Mouse (Mus musculus) right cerebral cortex, postnatal 36 days (tissue): Measurements from ENCODE around the gene Cbfa2t2.
A peak's percentile ranks its signal among the peaks of the same experiment; 100 is the strongest.

ENCODE experiments used
- DNase-seq, 2 experiments: peaks; one replicate each; pipeline ENCODE4 v3.0.0; 2022; ENCODE audit warnings: low spot score in 2 of 2, mixed read lengths in 1 of 2

The Cbfa2t2 gene

DNA sequence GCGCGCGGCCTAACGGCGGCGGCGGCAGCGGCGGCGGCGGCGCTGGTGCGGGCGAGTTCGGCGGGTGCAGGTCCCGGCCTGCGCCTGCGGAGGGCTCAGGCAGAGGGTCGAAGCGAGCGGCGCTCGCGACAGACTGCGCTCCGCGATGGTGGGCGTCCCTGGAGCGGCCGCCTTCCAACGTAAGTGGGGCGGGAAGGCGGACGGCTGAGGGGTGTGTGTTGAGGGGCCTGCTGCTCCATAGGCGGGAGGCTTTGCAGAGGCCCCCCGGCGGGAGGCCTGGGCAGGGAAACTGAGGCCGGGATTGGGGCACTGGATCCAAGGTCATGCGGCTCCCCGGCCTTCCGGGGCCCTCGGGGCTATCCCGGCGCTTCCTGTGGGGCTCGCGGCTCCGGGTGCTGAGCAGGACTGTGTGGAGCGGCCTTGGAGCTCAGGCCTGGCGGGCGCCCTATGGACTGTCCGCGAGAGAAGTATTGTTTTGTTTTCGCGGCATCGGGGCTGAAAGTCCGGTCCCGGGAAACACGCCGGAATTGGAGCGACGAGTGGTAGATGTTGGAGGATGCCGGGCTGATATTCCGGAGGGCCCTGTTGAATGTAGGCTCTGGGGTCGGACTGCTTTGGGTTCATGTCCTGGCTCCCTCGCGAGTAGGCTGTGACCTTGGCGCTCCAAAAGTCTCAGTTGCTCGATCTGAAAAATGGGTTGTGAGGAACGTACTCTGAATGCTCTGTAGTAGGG is at the start of gene Cbfa2t2:
Gene Cbfa2t2 (plus strand): TSS at position 24 of the 733 bp plus-strand sequence.
- DNase-seq: peak in 1 of 2 experiments; percentile 24

DNA sequence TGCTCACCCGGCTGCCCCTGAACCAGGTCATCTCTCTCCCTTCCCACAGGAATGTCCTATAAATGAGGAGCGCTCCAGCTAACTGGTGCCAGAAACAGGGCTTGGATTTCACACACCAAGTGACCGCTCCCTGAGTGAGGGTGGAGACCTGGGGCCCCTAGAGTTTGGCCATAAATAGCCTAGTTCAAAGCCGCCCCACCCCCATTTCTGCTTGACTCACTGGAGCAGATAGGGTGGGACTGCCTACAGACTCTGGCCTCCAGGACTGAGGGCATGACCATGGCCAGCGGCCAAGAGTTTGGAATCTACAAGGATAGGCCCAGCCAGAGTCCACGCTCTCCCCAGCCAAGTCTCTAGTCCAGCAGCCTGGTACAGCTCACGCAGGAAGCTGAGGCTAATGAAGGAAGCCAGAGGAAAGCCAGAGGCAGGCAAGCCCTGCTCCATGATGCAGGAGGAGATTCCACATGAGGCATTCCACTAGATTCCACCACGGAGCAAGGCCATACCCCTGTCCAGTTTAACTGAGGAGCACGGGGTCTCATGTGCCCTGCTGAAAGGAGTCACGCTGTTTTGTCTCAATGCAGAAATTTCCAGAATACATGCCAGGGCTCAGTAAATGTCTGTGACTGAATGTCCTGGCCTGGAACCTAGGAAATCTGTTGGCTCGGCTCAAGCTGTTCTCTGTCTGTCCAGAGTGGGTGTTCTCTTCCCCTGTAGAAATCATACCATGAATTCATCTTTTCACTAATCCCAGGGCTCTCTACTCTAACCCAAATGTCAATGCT is 45.9 kb upstream of the Cbfa2t2 start:
- DNase-seq: peak in 1 of 2 experiments; percentile 34

DNA sequence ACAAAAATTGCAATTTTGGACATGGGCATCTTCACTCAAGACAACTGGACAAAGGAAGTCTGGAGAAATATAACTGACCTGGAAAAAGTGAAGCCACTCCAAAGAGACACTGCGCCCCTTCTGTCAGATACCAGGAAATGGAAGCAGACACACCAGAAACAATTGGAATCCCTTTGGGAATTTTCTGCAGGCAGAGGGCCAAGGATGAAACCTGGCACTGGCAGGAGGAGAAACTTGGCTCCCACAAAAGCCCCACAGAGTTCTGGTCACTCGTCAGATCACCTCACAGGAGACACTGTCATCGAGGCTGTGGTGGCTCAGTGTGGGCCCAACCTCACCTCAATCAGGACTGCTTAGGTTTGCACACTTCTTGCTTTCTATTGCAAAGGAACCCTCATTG is 41.7 kb upstream of the Cbfa2t2 start:
- no peak for DNase-seq

DNA sequence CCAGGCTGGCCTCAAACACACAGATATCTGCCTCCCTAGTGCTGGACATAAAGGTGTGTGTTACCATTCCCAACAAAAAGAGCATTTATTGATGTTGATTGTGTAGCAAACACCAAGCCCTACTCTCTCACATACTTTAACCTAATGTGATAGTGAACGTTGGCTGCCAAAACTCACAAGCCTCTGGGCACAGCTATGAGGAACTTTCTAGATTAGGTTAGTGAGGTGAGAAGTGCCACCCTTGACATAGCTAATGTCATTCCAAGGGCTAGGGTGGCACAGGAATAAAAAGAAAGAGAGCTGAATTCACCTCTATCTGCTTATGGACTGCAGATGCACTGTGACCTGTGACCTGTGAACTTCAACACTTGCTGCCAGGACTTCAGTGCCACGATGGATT is 39.8 kb upstream of the Cbfa2t2 start:
- no peak for DNase-seq

DNA sequence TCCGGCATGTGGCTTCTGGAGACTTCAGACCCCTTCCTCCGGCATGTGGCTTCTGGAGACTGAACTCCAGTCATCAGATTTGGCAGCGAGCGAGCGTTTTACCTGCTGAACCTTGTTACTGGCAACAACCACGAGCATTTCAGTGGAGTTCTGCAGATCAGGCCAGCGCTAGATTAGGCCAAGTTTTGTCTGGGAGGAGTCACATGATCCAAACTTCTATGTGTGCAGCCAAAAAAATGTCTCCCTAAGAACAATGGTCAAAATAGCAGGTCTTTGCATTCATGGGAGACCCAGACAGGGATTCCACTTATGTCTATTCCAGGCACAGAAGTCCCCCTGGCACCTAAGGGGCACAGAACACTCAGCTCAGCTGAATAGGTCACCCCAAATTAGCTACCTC is 38.0 kb upstream of the Cbfa2t2 start:
- no peak for DNase-seq

DNA sequence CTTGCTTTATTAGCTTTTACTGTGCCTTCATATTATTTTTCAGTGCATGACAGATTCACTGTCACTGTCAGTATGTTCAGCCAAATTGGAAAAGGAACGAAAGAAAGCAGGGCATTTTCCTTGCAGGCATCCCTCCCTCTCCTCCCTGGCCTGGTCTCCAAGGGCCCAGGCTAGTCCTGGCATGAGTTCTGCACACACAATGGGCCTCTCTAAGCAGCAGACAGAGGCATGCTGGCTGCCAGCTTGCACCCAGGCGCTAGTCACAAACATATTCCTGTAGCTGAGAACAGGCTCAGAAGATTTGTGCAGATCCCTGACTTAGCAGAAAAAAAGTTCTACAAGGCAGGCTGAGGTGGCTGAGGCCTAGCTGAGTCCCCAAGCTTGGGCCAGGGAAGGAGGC is 37.0 kb upstream of the Cbfa2t2 start:
- peak; percentile 52 to 55 for DNase-seq

DNA sequence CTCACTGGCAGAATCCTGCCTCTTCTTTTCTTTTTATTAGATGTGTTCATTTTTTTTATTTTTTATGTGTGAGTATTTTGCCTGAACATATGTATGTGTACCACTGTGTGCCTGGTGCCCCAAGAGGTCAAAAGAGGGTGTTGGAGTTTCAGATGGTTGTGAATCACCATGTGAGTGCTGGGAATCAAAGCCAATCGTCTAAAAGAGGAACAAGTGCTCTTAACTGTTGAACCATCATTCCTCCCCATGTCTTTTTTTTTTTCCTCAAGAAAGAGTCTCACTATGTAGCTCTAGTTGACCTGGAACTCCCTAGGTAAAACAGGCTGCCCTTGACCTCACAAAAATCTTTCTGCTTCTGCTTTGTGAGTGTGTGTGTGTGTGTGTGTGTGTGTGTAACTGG is 34.3 kb upstream of the Cbfa2t2 start:
- no peak for DNase-seq

DNA sequence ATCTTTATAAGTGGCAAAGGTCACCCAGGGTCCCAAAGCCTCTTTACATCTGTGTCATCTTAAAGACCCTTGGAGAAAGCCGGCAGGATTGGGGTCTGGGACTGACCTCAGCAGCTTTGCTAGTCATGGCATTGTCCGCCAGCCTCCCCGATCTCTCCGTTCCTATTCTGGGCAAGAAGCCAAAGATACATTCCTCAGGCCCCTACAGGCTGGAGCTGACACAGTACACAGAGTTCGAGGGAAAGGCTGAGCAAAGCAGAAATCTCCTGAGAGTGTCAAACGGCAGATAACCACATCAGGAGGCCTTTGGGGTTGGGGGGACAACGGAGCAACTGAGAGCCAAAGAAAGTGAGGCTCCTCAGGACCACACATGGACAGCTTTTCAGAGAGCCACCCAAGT is 33.5 kb upstream of the Cbfa2t2 start:
- no peak for DNase-seq

DNA sequence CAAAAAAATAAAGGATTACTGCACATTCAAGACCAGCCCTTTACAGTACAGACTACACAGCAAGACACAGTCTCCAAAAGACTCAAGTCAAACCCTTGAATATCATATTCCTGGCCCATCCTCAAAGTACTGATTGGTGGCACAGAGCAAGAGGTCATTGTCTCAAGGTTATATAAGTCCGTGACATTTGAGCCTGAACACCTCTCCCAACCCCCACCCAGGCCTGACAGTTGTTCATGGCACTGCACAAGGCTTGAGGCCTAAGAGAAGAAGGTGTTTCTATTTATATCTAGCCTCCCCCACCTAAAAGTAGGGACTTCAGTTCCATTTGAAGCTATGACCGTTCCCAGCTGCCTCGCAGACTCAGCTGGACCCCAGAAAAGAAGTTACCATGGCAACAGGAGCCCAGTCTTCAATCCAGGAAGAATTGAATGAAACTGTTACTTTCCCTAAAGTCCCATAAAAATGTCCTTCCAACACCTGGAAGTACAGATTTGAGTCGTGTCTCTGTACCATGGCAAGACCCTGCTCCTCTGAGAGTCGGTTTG is 30.8 kb upstream of the Cbfa2t2 start:
- no peak for DNase-seq

DNA sequence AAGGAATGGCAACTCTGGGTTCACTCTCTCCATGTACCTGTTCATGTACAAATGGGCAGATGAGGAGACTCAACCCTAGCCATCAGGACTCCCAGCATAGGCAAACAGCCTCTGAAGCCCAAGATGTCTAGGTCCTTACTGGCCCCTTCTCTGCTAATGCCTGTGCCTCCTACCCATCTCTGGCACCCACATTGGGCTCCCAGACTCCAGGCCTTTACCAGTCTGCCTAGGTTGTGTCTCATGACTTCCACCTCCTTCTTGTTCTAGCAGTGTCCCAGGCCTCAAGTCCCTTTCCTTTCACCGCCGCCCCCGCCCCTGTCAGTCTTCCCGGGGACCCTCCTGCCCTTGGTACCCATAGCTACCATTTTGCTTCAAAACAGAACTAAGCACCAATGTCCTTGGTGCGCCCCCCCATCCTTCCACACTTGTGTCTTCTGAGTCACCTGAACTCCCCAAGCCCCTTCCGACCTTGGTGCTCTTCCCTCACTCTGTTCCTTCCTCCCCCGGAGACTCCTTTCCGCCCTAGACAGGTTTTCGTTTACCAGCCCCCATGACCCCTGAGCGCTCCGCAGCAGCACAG is 29.1 kb upstream of the Cbfa2t2 start:
- DNase-seq: no peak

DNA sequence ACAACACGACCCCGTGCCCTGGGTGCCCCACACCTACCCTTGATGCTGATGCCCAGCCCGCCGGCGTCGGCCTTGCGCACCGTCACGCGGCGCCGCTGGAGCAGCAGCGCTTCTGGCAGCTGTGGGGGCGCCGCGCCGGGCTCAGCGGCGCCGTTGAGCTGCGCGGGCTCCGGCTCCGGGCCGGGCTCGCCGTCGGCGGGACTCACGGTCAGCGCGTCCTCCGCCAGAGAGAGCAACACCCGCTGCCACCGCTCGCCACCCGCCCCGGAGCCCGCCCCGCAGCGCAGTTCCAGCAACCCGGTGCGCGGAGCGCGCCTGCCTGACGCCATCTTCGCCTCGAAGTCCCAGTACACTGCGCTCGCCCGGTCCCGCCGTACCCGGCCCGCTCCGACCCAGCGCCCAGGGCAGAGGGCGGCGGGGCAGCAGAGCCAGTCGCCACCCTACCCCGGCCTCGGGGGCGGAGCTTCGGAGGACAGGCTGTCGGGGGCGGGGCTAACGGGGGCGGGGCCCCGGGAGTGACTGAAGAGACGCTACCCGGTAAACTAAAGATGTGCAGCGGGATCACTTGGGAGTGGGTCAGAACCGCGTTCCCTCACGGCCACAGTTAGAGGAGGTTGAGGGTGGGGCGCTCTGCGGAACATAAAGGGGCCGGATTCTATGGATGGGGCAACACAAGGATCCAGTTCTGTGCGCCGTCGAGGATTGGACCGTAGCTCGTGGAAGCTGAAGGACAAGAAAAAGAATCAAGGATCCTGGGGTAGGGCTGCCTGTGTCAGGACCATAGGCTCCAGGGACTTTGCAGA is 28.4 kb upstream of the Cbfa2t2 start, which contains the start of gene Snta1:
Gene Snta1 (minus strand): TSS at position 457 of the 803 bp plus-strand sequence.
- peak; percentile 65 to 70 for DNase-seq

DNA sequence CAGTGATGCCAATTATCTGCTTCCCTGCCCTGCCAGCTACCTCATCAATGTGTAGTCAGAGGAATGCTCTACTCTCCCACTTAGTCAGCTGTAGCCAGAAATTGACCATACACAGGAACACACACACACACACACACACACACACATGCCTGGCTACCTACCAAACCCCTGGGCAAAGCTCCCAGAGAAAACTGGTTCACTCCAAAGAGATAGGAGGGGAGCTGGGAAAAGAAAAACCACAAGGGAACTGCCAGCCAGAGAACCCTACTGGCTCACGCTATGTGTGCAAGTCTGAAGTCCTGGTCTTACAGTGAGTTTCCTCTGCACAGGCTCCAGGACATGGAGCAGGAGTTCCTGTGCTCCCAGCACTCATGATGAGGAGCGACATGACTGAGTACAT is 25.9 kb upstream of the Cbfa2t2 start:
- peak; percentile 50 to 52 for DNase-seq

DNA sequence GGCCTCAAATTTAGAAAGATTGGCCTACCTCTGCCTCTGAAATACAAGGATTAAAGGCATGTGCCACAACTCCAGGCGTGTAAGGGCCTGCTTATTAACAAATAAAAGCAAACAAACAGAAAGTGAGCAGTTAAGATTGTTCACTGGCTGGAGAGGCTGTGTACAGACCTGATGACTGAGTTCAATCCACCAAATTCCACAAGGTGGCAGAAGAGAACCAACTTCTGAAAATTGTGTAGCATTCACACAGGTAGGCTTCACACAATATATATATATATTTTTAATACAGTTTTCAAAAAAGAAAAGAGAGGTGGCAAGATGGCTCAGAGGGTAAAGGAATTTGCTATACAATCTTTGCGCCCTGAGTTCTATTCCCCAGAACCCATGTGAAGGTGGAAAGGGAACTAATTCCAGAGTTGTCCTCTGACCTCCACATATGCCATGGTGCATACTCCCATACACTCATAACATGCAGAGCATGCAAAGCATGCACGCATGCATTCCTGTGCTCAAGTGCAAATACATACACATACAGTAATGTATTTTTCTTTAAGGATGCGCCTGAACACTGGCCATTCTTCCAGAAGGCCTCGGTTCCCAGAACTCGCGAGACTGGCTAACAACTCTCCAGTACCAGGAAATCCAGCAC is 24.1 kb upstream of the Cbfa2t2 start:
- no peak for DNase-seq

DNA sequence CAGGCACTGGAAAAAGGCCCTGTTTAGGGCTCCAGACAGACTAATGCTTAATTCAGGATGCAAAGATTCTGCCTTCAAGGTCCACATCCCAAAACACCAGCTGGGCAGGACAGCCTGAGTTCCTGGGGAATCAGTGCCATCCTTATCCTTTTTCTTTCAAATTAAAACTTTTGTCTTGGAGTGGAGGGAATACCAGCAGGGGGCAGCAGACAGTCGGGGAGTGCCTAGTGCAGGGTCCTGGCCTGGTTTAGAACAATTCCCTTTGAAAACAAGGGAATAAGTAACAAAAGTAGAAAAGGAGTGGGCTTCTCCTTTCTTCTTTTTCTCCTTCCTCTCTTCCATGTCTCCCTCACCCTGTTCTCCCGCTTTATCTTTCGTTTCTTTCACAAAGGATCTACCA is 19.2 kb upstream of the Cbfa2t2 start:
- DNase-seq: no peak

DNA sequence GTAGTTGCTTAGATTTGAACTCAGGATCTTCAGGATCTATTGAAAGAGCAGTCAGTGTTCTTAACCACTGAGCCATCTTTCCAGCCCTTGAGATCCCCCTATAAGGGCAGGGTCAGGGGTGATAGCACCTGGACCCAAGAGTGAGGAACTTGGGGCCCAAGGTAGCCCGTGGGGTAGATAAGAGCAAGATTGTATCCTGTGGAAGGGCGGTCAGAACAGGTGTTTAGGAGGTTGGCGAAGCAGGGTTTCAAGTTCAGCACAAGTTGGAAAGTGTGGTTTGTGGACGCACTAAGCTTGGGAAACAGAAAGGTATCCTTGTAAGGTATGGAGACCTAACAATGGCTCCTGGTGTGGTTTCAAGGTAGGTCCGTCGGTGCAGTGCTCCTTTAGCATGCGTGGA is 18.3 kb upstream of the Cbfa2t2 start:
- DNase-seq: no peak

DNA sequence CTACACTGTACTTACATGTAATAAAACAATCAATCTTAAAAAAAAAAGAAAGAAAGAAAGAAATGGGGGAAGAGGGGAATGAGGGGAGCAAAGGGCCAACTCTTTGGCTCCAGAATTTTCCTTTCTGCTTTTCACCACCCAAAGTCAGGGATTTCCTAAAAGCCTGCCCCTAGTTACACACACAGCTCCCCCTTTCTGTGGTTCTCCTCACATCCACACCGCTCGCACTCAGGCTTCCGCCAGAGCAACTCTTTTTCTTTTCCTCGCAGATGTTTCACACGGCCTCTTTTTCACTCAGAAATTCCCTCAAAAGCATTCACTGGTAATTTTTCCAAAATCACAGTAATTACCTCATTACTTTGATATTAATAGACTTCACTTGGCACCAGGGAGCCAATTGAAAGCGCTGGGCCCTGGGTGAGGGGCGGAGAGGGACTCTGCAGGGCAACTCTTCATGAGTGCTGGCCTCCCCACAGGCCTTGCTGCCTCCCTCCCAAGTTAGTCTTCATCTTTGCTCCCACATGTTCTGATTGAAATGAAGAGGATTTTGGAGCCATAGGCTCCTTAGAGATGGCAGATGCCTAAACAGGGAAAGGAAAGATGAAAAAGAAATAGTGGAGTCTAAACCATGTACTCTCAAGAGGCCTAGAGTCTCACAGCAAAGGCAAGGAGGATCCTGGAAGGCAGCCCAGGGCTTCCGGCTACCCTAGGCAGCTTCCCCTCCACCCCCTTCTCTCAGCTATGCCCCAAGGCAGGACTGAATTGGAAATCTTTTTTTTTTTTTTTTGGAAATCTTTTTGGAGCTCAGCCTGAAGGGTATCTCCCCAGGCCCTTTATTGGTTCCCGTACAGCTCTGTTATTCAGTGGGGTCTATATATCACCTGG is 16.4 kb upstream of the Cbfa2t2 start:
- DNase-seq: no peak

DNA sequence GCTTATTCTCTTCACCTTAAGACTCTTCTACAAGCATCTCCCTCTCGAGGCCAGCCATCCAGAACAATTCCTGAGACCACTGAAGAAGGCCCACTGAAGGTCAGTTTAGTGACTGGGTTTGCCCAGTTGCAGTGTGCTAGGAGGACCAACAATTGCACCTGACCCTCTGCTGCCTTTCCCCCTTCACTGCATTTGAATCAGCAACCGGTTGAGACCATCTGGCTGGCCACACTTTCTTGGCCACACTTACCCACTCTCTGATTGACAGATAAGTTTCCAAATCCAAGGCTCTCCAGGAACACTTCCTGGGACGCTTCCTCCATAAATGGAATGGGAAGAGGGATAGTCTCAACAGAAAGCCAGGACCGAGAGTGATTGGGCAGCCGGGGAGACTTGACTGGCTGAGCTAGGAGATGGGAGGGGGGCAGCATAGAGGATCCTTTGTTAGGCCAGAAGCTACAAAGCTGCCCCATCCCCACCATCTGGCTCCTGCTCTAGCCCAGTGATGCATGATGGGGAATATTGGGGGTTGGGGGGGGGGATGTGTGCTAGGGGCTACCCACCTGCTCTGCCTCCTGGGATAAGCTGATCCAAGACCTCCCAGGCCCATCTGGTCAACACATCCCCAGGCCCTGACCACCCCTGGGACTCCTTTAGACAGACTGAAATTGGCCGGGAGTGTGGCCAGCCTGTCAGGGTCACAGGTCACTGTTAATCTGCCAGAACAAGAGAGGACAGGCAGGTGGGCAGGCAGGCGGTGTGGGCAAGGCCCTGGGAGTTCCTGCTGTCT is 15.1 kb upstream of the Cbfa2t2 start:
- no peak for DNase-seq

DNA sequence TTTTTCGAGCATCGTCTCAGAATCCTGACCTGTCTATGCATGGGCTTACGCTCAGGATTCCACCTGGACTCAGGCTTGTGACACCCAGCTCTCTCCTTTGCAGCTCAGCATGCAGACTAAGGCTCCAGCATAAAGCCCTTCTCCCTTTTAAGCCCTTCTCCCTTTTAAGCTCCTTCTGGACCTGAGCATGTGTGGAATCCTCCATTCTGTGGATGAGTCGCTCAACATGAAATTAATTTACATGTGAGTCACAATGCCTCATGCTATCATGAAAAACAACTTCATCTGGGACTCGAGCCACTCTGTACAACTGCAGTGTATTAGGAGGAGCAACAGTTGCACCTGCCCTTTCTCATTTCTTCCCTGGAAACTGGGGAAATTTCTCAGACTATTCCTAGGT is 14.1 kb upstream of the Cbfa2t2 start:
- no peak for DNase-seq

DNA sequence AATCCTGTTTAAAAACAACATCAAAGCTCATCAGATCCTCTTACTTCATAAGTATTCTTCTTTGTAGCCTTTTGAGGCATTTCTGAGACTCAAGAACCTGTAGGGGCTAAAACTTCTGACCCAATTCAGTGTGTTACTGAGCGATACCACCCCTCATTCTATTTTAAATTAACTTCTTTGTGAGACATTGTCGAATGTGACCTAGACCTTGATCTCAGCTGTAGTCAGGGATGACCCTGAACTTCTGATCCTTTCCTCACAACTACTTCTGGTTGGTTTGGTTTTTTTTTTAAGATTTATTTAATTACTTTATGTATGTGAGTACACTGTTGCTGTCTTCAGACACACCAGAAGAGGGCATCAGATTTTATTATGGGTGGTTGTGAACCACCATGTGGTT is 12.7 kb upstream of the Cbfa2t2 start:
- DNase-seq: no peak
